17 mouse cellular contexts compared by ENCODE assay signal in the genomic region with DNA sequence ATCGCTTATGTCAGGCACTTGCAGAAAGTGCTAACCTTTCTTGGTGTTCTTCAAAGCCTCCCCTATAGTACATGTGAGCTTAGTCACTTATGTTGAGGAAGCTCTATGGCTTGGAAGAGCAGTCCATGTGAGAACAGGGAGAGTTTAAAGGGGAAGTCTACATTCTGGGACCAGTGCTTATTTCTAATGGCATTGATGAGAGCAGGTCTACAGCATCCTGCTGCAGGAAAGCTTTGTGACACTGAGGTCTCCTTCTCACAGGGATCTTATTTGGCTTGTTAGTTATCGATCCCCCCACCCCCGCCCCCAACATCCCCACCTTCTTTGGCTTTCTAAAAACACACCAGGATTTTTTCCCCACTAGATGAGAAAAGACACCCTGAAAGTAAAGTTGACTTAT.
DNase-seq lines count a peak whose midpoint lies in the region; ATAC-seq lines count a peak whose summit lies in the region.
"Had no signal": no experiment of that assay in that cellular context is flagged by ENCODE, and none has a peak within 500 bp of the region (broad histone marks: within the 10 kb centered on the region; RNA-seq: fewer than 3 reads in every experiment).

No protein-coding gene starts in this region.

- no peaks in the 10 kb centered on the region for H3K36me3 ChIP-seq in kidney, embryonic 14.5 days (ENCODE audit: control insufficient read depth, insufficient read depth, low read length)
- no peaks in the 10 kb centered on the region for H3K36me3 ChIP-seq in forebrain, embryonic 13.5 days (ENCODE audit: poor library complexity, severe bottlenecking)
- no peaks in the 10 kb centered on the region for H3K36me3 ChIP-seq in hindbrain, embryonic 16.5 days (ENCODE audit: control insufficient read depth, insufficient read depth, low read length)
- H3K36me3 ChIP-seq in midbrain, embryonic 16.5 days (ENCODE audit: control insufficient read depth, insufficient read depth, low read length) = no peaks in the 10 kb centered on the region
- H3K36me3 ChIP-seq: limb, embryonic 13.5 days; stomach, embryonic 15.5 days had no signal

- no peak overlapping the region for H3K4me3 ChIP-seq in kidney, embryonic 14.5 days (ENCODE audit: low read length)
- H3K4me3 ChIP-seq in forebrain, embryonic 13.5 days = no peak overlapping the region
- no peak overlapping the region for H3K4me3 ChIP-seq in hindbrain, embryonic 16.5 days (ENCODE audit: low read length)
- H3K4me3 ChIP-seq in midbrain, embryonic 16.5 days (ENCODE audit: low read depth, low read length) = no peak overlapping the region
- H3K4me3 ChIP-seq: limb, embryonic 13.5 days; stomach, embryonic 15.5 days had no signal

- peak overlapping the region; percentile 71; the same call in 1 of the 2 replicates for H3K27ac ChIP-seq in kidney, embryonic 14.5 days (ENCODE audit: low read depth, low read length)
- peak overlapping the region; percentile 85 for H3K27ac ChIP-seq in forebrain, embryonic 13.5 days
- peak overlapping the region; percentile 63 for H3K27ac ChIP-seq in hindbrain, embryonic 16.5 days (ENCODE audit: low read depth, low read length)
- H3K27ac ChIP-seq in midbrain, embryonic 16.5 days (ENCODE audit: low read length) = peak overlapping the region; percentile 71; the same call in 1 of the 2 replicates

- H3K9ac ChIP-seq in kidney, embryonic 14.5 days (ENCODE audit: low read depth, low read length) = no peak overlapping the region
- H3K9ac ChIP-seq in forebrain, embryonic 13.5 days = no peak overlapping the region
- no peak overlapping the region for H3K9ac ChIP-seq in hindbrain, embryonic 16.5 days (ENCODE audit: low read depth, low read length)
- no peak overlapping the region for H3K9ac ChIP-seq in midbrain, embryonic 16.5 days (ENCODE audit: low read depth, low read length)
- H3K9ac ChIP-seq: limb, embryonic 13.5 days; stomach, embryonic 15.5 days had no signal

- no peak for DNase-seq in kidney, postnatal 4 days
- no peak for DNase-seq in retina, postnatal 1 day
- no peak for DNase-seq in urinary bladder, postnatal 25 days (ENCODE audit: low spot score)
- no peak for DNase-seq in frontal cortex, postnatal 25 days (ENCODE audit: low spot score in 2 of 2)
- DNase-seq: cerebellum, adult 8-10 months; gastrocnemius, postnatal 10 days; heart, postnatal 4 days; kidney, adult 8-10 months; lung, postnatal 4 days; thymus, postnatal 14 days had no signal

- H3K4me1 ChIP-seq in kidney, embryonic 14.5 days (ENCODE audit: control insufficient read depth, insufficient read depth, low read length) = peaks cover 16% of the 10 kb centered on the region; the same call in 1 of the 2 replicates
- peaks cover 75% of the 10 kb centered on the region for H3K4me1 ChIP-seq in forebrain, embryonic 13.5 days
- peaks cover 9% of the 10 kb centered on the region for H3K4me1 ChIP-seq in hindbrain, embryonic 16.5 days (ENCODE audit: control insufficient read depth, insufficient read depth, low read depth, low read length)
- peaks cover 13% of the 10 kb centered on the region for H3K4me1 ChIP-seq in midbrain, embryonic 16.5 days (ENCODE audit: control insufficient read depth, insufficient read depth, low read length)

- H3K9me3 ChIP-seq in kidney, embryonic 14.5 days (ENCODE audit: control insufficient read depth, low read length) = no peaks in the 10 kb centered on the region
- H3K9me3 ChIP-seq in forebrain, embryonic 13.5 days (replicated peaks) = no peaks in the 10 kb centered on the region
- no peaks in the 10 kb centered on the region for H3K9me3 ChIP-seq in hindbrain, embryonic 16.5 days (ENCODE audit: control insufficient read depth, low read length)
- H3K9me3 ChIP-seq in midbrain, embryonic 16.5 days (replicated peaks; ENCODE audit: control insufficient read depth, low read length, poor library complexity, severe bottlenecking) = no peaks in the 10 kb centered on the region
- H3K9me3 ChIP-seq: limb, embryonic 13.5 days; stomach, embryonic 15.5 days had no signal

- no peak overlapping the region for H3K4me2 ChIP-seq in kidney, embryonic 14.5 days (replicated peaks; ENCODE audit: low read depth, low read length)
- H3K4me2 ChIP-seq in forebrain, embryonic 13.5 days = peak overlapping the region; percentile 52
- no peak overlapping the region; the same call in 1 of the 2 replicates for H3K4me2 ChIP-seq in hindbrain, embryonic 16.5 days (ENCODE audit: low read length)
- peak overlapping the region; percentile 36 for H3K4me2 ChIP-seq in midbrain, embryonic 16.5 days (ENCODE audit: low read length)
- H3K4me2 ChIP-seq: heart, embryonic 11.5 days; limb, embryonic 13.5 days; stomach, embryonic 15.5 days had no signal

- WGBS in kidney, embryonic 14.5 days = 76% methylated on average over 3 of the region's 3 CpGs
- WGBS in forebrain, embryonic 13.5 days = 19% methylated on average over 3 of the region's 3 CpGs
- 52% methylated on average over 3 of the region's 3 CpGs for WGBS in hindbrain, embryonic 16.5 days
- 34% methylated on average over 3 of the region's 3 CpGs for WGBS in midbrain, embryonic 16.5 days

- no peaks in the 10 kb centered on the region for H3K27me3 ChIP-seq in kidney, embryonic 14.5 days (ENCODE audit: control insufficient read depth, insufficient read depth, low read length)
- no peaks in the 10 kb centered on the region for H3K27me3 ChIP-seq in forebrain, embryonic 13.5 days
- H3K27me3 ChIP-seq in hindbrain, embryonic 16.5 days (replicated peaks; ENCODE audit: control insufficient read depth, insufficient read depth, low read length) = no peaks in the 10 kb centered on the region
- H3K27me3 ChIP-seq in midbrain, embryonic 16.5 days (ENCODE audit: control insufficient read depth, insufficient read depth, low read depth, low read length) = no peaks in the 10 kb centered on the region
- H3K27me3 ChIP-seq: limb, embryonic 13.5 days; stomach, embryonic 15.5 days had no signal

- no peak for ATAC-seq in kidney, embryonic 14.5 days (ENCODE audit: low FRiP score, low TSS enrichment)
- ATAC-seq in forebrain, embryonic 13.5 days = no peak; the same call in 1 of the 2 replicates
- no peak for ATAC-seq in hindbrain, embryonic 16.5 days
- ATAC-seq in midbrain, embryonic 16.5 days = peak; percentile 44; the same call in 1 of the 2 replicates

Comparison
In these comparisons a context has a peak if more than half of its experiments do, and no peak if none do; other contexts are left out.
1. H3K4me2 ChIP-seq: peak in forebrain, embryonic 13.5 days (single experiment) and midbrain, embryonic 16.5 days (single experiment); none in kidney, embryonic 14.5 days (single experiment) and hindbrain, embryonic 16.5 days (single experiment).
2. Peak in every context shown above with its lines, with median percentiles within 50 percentile points of each other: H3K27ac ChIP-seq.